In the genomic region with DNA sequence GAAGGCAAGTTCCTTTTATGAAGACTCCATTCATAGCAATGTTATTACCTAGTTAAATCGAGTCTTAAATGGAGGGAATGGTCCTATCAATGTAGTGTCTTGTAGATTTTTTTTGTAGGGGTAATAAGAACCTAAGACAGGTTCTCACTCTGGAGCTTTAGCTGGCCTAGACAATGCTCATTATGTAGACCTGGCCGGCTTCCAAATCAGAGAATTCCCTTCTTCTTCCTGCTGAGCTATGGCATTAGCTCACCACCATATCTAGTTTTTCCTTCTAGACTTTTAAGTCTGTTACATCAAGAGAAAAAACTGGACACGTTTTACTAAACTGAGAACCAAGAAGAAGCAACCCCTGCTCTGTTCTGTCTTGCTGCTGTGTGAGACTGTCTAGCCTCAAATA, we compare ENCODE assay signal across 20 mouse cellular contexts. TPM values are rescaled to one million over a fixed set of nuclear protein-coding genes. Genes with fewer than 3 reads are reported as not detected.
DNase-seq lines count a peak whose midpoint lies in the region; ATAC-seq lines count a peak whose summit lies in the region.
"Had no signal": no experiment of that assay in that cellular context is flagged by ENCODE, and none has a peak within 500 bp of the region (broad histone marks: within the 10 kb centered on the region; RNA-seq: fewer than 3 reads in every experiment).

No protein-coding gene starts in this region.

- H3K4me1 ChIP-seq in forebrain, embryonic 14.5 days (ENCODE audit: control insufficient read depth, insufficient read depth, low read length): 0 out of 2 replicates have a peak, but pooled peaks cover 7% of the 10 kb centered on the region
- H3K4me1 ChIP-seq in forebrain, embryonic 13.5 days: peaks cover 18% of the 10 kb centered on the region
- H3K4me1 ChIP-seq: hindbrain, embryonic 13.5 days; liver, embryonic 15.5 days; neural tube, embryonic 15.5 days had no signal

- intact Hi-C loops in left cerebral cortex, postnatal 4 days (cut with DNase I): no loop called here

- H3K27me3 ChIP-seq in forebrain, embryonic 14.5 days (replicated peaks; ENCODE audit: control insufficient read depth, insufficient read depth, low read length): peaks cover 14% of the 10 kb centered on the region; the same call in 1 of the 2 replicates
- H3K27me3 ChIP-seq in forebrain, embryonic 13.5 days: peaks cover 57% of the 10 kb centered on the region
- H3K27me3 ChIP-seq: heart, embryonic 15.5 days; liver, embryonic 15.5 days; megakaryocyte, embryonic 14.5 days; neural tube, embryonic 15.5 days had no signal

- H3K9ac ChIP-seq in forebrain, embryonic 14.5 days (ENCODE audit: low read length): no peak overlapping the region
- no peak overlapping the region for H3K9ac ChIP-seq in forebrain, embryonic 13.5 days
- H3K9ac ChIP-seq: heart, embryonic 15.5 days; hindbrain, embryonic 13.5 days; liver, embryonic 15.5 days; neural tube, embryonic 15.5 days had no signal

- H3K9me3 ChIP-seq in forebrain, embryonic 14.5 days (replicated peaks; ENCODE audit: control insufficient read depth, low read length): no peaks in the 10 kb centered on the region
- no peaks in the 10 kb centered on the region for H3K9me3 ChIP-seq in forebrain, embryonic 13.5 days (replicated peaks)
- H3K9me3 ChIP-seq: embryonic facial prominence, embryonic 10.5 days; heart, embryonic 15.5 days; hindbrain, embryonic 13.5 days; liver, embryonic 15.5 days; megakaryocyte, embryonic 14.5 days; neural tube, embryonic 15.5 days had no signal

- peak; percentile 37 for DNase-seq in forebrain, embryonic 14.5 days (ENCODE audit: low spot score)
- peak; percentile 28 for DNase-seq in left cerebral cortex, postnatal 4 days
- no peak for DNase-seq in left cerebral cortex, adult 9 months (ENCODE audit: low spot score in 2 of 2)
- peak; percentile 56 to 64 for DNase-seq in cerebellum, adult 18-20 months
- DNase-seq in cerebellum, postnatal 25 days: peak; percentile 40 to 73
- DNase-seq in thymus, postnatal 10 days (ENCODE audit: low spot score in 2 of 2): no peak
- DNase-seq: gastrocnemius, postnatal 14 days; heart, adult 2 months; midbrain, embryonic 14.5 days; right cerebral cortex, postnatal 14 days; spleen, adult 18-20 months; thymus, adult 18-20 months had no signal

- WGBS in forebrain, embryonic 14.5 days: 67% methylated on average over 3 of the region's 3 CpGs
- 72% methylated on average over 3 of the region's 3 CpGs for WGBS in forebrain, embryonic 13.5 days

- no peak for ATAC-seq in forebrain, embryonic 14.5 days
- ATAC-seq in forebrain, embryonic 13.5 days: no peak
- ATAC-seq: lung, postnatal 0 days had no signal

- peaks cover 25% of the 10 kb centered on the region; the same call in 1 of the 2 replicates for H3K36me3 ChIP-seq in forebrain, embryonic 14.5 days (ENCODE audit: control insufficient read depth, insufficient read depth, low read length)
- peaks cover 10% of the 10 kb centered on the region; the same call in 1 of the 2 replicates for H3K36me3 ChIP-seq in forebrain, embryonic 13.5 days (ENCODE audit: poor library complexity, severe bottlenecking)

- no peak overlapping the region for H3K4me3 ChIP-seq in forebrain, embryonic 14.5 days (ENCODE audit: low read depth, low read length)
- H3K4me3 ChIP-seq in forebrain, embryonic 13.5 days: no peak overlapping the region
- H3K4me3 ChIP-seq: embryonic facial prominence, embryonic 10.5 days; heart, adult 2 months; heart, embryonic 15.5 days; hindbrain, embryonic 13.5 days; liver, embryonic 15.5 days; megakaryocyte, embryonic 14.5 days; neural tube, embryonic 15.5 days had no signal

- H3K27ac ChIP-seq in forebrain, embryonic 14.5 days (ENCODE audit: low read depth, low read length): no peak overlapping the region
- H3K27ac ChIP-seq in forebrain, embryonic 13.5 days: no peak overlapping the region
- H3K27ac ChIP-seq: embryonic facial prominence, embryonic 10.5 days; heart, adult 2 months; heart, embryonic 15.5 days; hindbrain, embryonic 13.5 days; liver, embryonic 15.5 days; neural tube, embryonic 15.5 days had no signal

- no peak overlapping the region for H3K4me2 ChIP-seq in forebrain, embryonic 14.5 days (ENCODE audit: low read length)
- H3K4me2 ChIP-seq in forebrain, embryonic 13.5 days: no peak overlapping the region
- H3K4me2 ChIP-seq: heart, embryonic 15.5 days; hindbrain, embryonic 13.5 days; liver, embryonic 15.5 days; neural tube, embryonic 15.5 days had no signal

RNA-seq across cellular contexts. Expression of gene Chic2, which starts 42.5 kb away (rescaled TPM):
- 40.6 and 48.0 TPM in 2 replicates for polyA plus RNA-seq in forebrain, embryonic 14.5 days (2014; fragmentation: Nextera tagmentation; extraction: Ambion mirVana)
- polyA plus RNA-seq in forebrain, embryonic 13.5 days (2015; fragmentation: Nextera tagmentation; extraction: Ambion mirVana): 30.9 and 37.7 TPM in 2 replicates
- total RNA-seq in left cerebral cortex, postnatal 4 days (2021): 10 to 100 TPM; 26.3 to 34.4 TPM

Comparison
In these comparisons a context has a peak if more than half of its experiments do, and no peak if none do; other contexts are left out.
1. DNase-seq: peak in forebrain, embryonic 14.5 days (single experiment), left cerebral cortex, postnatal 4 days (single experiment), cerebellum, adult 18-20 months (2 of 2) and cerebellum, postnatal 25 days (2 of 2); none in left cerebral cortex, adult 9 months (0 of 2) and thymus, postnatal 10 days (0 of 2).